Mouse (Mus musculus) right cerebral cortex, postnatal 4 days (tissue): ENCODE measurements at regions not wholly inside any gene's neighbourhood (a gene's known extent, or its start where the extent isn't known, plus 50 kb on each side); places are given as distances from the start of the nearest gene placed in this dataset.
A peak's percentile ranks its signal among the peaks of the same experiment; 100 is the strongest.
"Not testable (repeated sequence)": the region's sequence is repeated elsewhere in the genome, so short reads cannot be mapped to it uniquely, and the experiment has no call there.

ENCODE experiments used
- DNase-seq: peaks from one replicate; pipeline ENCODE4 v3.0.0-alpha.2; 2022

- DNase-seq: peak; percentile 36
These were observed 89.7 kb upstream of the Mageb16 start for GRCm38 (mm10) chrX:79760887-79761286.

GRCm38 (mm10) chrX:79758596-79758995 lies 87.4 kb upstream of the Mageb16 start:
- not testable (repeated sequence) for DNase-seq
